Mouse (Mus musculus) cortical plate, adult 2 months (tissue): Measurements from ENCODE around the gene Kif6. TPM values are rescaled to one million over a fixed set of nuclear protein-coding genes. Genes with fewer than 3 reads are reported as not detected.

ENCODE experiments used
- H3K27ac ChIP-seq: fragments of 200-500 bp; 2 replicates; pipeline ENCODE4 v1.5.1; 2012; ENCODE audit warnings: low read length, control low read depth, inconsistent platforms; ENCODE audit not compliant: insufficient read depth
- H3K4me1 ChIP-seq: fragments of 200-500 bp; 2 replicates; pipeline ENCODE4 v1.6.1; 2011; ENCODE audit warnings: low read length; ENCODE audit not compliant: control insufficient read depth, insufficient read depth
- H3K4me3 ChIP-seq: fragments of 200-500 bp; 2 replicates; pipeline ENCODE4 v1.5.1; 2011; ENCODE audit warnings: mild to moderate bottlenecking, low read length, control low read depth; ENCODE audit not compliant: insufficient read depth
- CTCF ChIP-seq: fragments of 200-500 bp; IDR thresholded peaks from 2 replicates; pipeline ENCODE4 v1.5.1; 2011; ENCODE audit warnings: mild to moderate bottlenecking, control low read depth, low read length; ENCODE audit not compliant: insufficient read depth; ENCODE audit errors: extremely low read depth
- POLR2A ChIP-seq: fragments of 200-500 bp; IDR thresholded peaks from 2 replicates; pipeline ENCODE4 v1.6.1; 2011; ENCODE audit warnings: mild to moderate bottlenecking, low read length, control low read depth; ENCODE audit not compliant: insufficient read depth; ENCODE audit errors: extremely low read depth
- polyA plus RNA-seq: library from polyadenylated mRNA; depleted of rRNA; stranded (reverse); fragments of >200 nt; gene quantifications from 2 replicates; pipeline ENCODE4 v1.2.3, GENCODE M21; 2012; rRNA removed

Kif6 gene
- 1.5 and 1.9 TPM in 2 replicates for polyA plus RNA-seq

DNA sequence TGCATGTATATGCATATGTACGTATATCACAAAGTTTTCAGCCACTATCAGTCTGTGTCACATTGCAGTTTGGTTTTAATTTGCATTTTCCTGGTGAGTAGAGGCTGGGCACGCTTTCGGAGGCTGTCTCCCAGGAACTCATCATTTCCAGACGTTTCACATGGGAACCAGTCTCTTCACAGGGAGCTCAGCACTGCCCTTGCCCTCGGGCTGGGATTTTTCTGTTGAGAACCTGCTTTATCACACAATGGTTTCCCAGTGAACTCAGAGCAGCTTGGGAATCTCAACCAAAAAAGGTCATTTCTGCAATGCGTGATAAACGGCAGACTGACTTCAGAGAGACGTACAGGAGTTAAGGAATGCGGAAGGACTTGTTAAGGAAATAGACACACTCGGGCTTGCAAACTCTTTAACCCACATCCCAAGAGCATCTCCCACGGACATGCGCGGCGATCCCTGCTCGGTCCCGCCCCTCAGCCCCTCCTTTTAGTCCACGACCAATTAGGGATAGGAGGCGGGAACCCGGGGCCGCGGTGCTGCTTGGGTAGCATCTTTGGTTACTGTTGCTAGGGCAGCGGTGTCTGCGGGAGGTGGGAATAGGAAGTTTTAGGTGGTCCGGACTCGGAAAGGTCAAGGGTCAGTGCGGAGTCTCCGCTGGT, at the start of gene Kif6:
TSS of gene Kif6 (plus strand) at position 560 of the 659 bp plus-strand sequence.
- H3K4me3 ChIP-seq, result peak within 1 kb of the TSS; percentile 60
- H3K4me1 ChIP-seq, result no peaks in the 10 kb centered on the region
- H3K27ac ChIP-seq, result no peak within 1 kb of the TSS
- TF ChIP-seq CTCF (no peak), POLR2A (peak; percentile 63; the same call in 1 of the 2 replicates)

DNA sequence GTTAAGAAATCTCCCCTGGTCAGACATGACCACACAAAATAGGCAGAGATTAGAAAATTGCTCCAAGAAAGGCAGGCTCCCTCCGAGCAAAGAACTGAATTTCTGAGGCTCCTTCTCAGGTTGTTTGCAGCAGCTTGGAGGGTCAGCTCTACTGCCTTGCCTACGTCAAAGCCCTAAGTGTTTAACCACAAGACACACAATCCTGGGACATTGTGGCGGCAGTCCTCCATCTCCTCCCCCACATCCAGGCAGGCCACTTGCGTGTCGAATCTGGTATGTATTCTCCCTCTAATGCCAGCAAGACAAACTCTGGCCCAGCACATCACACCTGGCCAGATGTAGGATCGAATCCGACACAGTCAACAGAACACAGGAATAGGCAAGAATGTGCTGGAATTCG, 46.2 kb upstream of the Kif6 start:
- TF ChIP-seq CTCF (no peak), POLR2A (no peak)
- no peak overlapping the region for H3K4me3 ChIP-seq
- no peak overlapping the region for H3K27ac ChIP-seq

DNA sequence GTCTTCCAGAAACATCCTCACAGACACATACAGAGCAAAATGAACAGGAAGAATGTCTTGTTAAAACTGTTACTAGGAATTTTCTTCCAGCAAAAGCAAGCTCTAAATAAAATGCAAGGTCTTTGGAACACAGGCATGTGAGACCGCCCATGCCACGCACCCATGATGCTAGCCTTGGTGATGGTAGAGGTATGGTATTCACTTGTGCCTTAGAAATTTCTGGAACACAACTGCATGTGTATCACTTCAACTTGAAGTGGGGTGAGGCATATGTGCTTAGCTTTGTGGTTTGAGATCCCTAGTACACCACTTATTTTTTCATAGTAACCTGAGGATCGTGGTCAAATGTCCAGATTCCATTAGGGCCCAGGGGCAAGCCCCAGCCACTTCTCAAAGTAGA, 37.6 kb upstream of the Kif6 start:
- Histone ChIP-seq H3K27ac (no peak overlapping the region), H3K4me1 (no peaks in the 10 kb centered on the region), H3K4me3 (no peak overlapping the region)
- TF ChIP-seq CTCF, result no peak
- no peak for TF ChIP-seq POLR2A

More for the DNA sequence above, 46.2 kb upstream of the Kif6 start:
- no peaks in the 10 kb centered on the region for H3K4me1 ChIP-seq

- Histone ChIP-seq H3K27ac (no peak overlapping the region), H3K4me3 (no peak overlapping the region), H3K4me1 (no peaks in the 10 kb centered on the region)
- TF ChIP-seq POLR2A, result no peak
- no peak for TF ChIP-seq CTCF
These were observed 32.5 kb upstream of the Kif6 start for GRCm38 (mm10) chr17:49582471-49582870.

DNA sequence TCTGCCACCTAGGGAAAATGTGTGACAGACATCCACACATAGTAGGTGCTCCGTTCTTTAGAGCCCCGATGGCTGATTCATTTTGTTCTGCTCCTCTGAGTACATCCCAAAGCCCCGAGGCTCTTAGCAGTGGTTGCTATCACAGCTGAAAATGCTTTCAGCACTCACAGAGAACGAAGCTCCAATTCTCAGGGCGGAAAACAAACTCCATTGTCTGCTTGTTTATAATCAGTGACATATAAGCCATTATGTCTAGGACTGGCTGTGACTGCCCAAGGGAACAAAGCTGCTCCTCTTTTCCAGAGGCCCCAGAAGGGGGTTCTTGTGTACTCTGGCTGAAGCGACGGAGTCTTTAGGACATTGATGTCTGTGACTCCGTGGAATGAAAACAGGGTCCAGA, 24.9 kb upstream of the Kif6 start:
- Histone ChIP-seq H3K4me3 (no peak overlapping the region), H3K27ac (no peak overlapping the region), H3K4me1 (no peaks in the 10 kb centered on the region)
- TF ChIP-seq POLR2A (no peak), CTCF (no peak)

DNA sequence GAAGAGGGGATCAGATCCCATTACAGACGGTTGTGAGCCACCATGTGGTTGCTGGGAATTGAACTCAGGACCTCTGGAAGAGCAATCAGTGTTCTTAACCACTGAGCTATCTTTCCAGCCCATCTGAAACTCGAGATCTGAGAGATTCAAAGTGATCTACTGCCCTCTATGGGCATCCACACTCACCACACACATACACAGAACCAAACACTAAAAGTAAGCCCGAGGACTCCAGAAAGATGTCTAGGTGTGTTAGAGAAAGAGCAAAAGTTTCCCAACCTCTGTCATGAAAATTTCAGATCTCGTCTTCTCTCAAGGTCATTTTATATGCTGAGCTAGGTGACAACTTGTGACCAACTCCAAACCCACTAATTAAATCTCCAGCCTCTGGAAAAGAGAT, 9.5 kb upstream of the Kif6 start:
- no peak for TF ChIP-seq POLR2A
- no peak for TF ChIP-seq CTCF
- H3K27ac ChIP-seq, result no peak overlapping the region
- no peaks in the 10 kb centered on the region for H3K4me1 ChIP-seq
- H3K4me3 ChIP-seq, result no peak overlapping the region

DNA sequence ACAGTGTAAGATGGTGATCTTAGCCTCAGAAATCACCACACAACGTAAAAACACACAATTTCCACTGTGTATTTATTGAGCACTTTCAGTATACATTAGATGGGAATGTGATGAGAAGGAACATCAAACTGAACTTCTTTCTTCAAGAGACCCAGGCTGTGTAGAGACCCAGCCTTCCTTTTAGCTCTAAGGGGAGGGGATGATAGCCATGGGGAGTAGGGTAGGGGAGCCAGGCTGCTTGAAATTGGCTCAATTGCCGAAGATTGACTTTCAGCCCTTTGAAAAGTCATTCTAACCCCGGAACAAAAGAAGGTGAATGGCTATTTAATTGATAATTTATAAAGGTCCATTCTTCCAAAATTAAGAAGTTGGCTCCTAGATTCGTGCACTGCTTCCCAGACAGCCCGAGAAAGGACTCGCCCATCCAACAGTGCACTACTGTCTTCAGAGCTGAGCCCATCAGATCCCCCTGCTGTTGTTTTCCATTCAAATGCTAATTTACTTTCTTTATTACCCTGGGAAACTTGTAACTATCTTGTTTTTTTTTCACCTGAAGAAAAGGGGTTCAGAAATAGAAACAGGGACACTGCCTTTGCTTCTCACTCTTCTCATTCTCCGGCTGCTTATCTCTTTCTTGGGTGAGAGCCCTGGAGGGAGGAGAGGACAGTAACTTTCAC, 7.4 kb upstream of the Kif6 start:
- Histone ChIP-seq H3K4me3 (no peak overlapping the region), H3K4me1 (no peaks in the 10 kb centered on the region), H3K27ac (no peak overlapping the region)
- TF ChIP-seq CTCF (no peak), POLR2A (no peak)

GRCm38 (mm10) chr17:49610296-49610695, 4.6 kb upstream of the Kif6 start:
- no peak overlapping the region for H3K4me3 ChIP-seq
- TF ChIP-seq POLR2A (no peak), CTCF (no peak)
- no peak overlapping the region for H3K27ac ChIP-seq

DNA sequence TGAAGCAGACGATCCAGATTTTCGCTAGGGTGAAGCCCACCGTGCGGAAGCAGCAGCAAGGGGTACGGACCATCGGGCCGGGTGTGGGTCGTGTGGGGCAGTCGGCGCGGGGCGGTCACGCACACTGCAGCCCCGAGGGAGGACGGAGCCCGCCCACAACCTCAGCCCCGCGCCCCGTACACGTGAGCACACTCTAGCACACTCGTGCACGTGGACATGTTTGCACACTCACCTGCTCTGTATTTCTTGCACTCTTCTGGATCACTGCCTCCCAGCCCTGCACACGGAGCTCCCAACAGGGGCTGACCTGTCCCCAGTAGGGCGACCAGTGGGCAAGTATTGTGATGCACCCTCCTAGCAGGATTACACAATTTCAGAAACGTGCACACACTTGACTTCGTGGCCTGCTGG, 310 bp downstream of the Kif6 start:
- TF ChIP-seq CTCF (no peak), POLR2A (no peak)
- Histone ChIP-seq H3K4me1 (no peaks in the 10 kb centered on the region), H3K4me3 (peak overlapping the region; percentile 60), H3K27ac (no peak overlapping the region)

More at GRCm38 (mm10) chr17:49610296-49610695, 4.6 kb upstream of the Kif6 start:
- H3K4me1 ChIP-seq, result no peaks in the 10 kb centered on the region

DNA sequence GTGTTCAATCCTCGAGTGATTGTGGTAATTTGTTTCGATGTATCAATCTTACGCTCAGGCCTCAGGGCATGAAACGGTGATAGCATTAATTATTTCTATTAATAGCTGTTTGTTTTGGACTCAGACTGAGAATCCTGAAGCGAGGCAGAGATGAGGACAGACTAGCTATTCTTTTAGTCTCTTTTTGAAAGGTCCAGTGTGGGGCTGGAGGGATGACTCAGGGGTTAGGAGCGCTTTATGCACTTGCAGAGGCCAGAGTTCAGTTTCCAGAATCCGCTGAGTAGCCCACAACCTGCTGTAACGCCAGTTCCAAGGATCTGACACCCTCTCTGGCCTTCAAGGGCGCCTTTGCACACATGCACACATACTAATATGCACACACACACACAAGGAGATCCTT, 9.6 kb downstream of the Kif6 start:
- Histone ChIP-seq H3K4me1 (peaks cover 4% of the 10 kb centered on the region), H3K4me3 (no peak overlapping the region), H3K27ac (peak overlapping the region; percentile 89)
- TF ChIP-seq CTCF, result no peak
- no peak for TF ChIP-seq POLR2A
